Mouse (Mus musculus) spleen, postnatal 36 days (tissue): ENCODE measurements around the gene Eef1g.

ENCODE experiments used
- DNase-seq, 2 experiments: peaks; one replicate each; pipeline ENCODE4 v3.0.0; 2022; ENCODE audit warnings: low spot score in 2 of 2, mixed read lengths in 1 of 2

The Eef1g gene

GRCm38 (mm10) chr19:9023021-9023778, 56.4 kb downstream of the Eef1g start:
- peak; percentile 69 to 71 for DNase-seq

GRCm38 (mm10) chr19:9025562-9026257, 58.9 kb downstream of the Eef1g start:
- DNase-seq: no peak

GRCm38 (mm10) chr19:9026634-9027033, 59.8 kb downstream of the Eef1g start:
- DNase-seq: no peak

- no peak for DNase-seq
Observed at GRCm38 (mm10) chr19:9027795-9028194, 61.0 kb downstream of the Eef1g start.
